Mouse (Mus musculus): ENCODE measurements at regions not wholly inside any gene's neighbourhood (a gene's known extent, or its start where the extent isn't known, plus 50 kb on each side); places are given as distances from the start of the nearest gene placed in this dataset.

GRCm38 (mm10) chr19:14124250-14124827, 211.0 kb downstream of the Olfr1505 start:
- H3K36me3 ChIP-seq (replicated peaks; ENCODE audit: insufficient read depth, low read length), result no peaks in the 10 kb centered on the region
- no peak overlapping the region for H3K4me3 ChIP-seq (ENCODE audit: low read depth, low read length)
- H3K4me2 ChIP-seq (ENCODE audit: low read depth, low read length), result no peak overlapping the region
- H3K27me3 ChIP-seq (ENCODE audit: insufficient read depth, low read length), result no peaks in the 10 kb centered on the region
- no peaks in the 10 kb centered on the region for H3K9me3 ChIP-seq (ENCODE audit: low read length)
- no peak for DNase-seq
- ATAC-seq, result no peak
- no peak overlapping the region for H3K27ac ChIP-seq (ENCODE audit: low read depth)
- TF ChIP-seq CTCF (IDR thresholded peaks at IDR 0.05; ENCODE audit: low read depth) (no peak), EP300 (IDR thresholded peaks at IDR 0.05; ENCODE audit: low read depth) (no peak)
- no peak overlapping the region for H3K9ac ChIP-seq (replicated peaks)
- no peaks in the 10 kb centered on the region for H3K4me1 ChIP-seq (ENCODE audit: insufficient read depth)
- 55% methylated on average over 5 of the region's 5 CpGs for WGBS (ENCODE audit: insufficient replicate concordance)

GRCm38 (mm10) chr19:14124986-14125385, 211.7 kb downstream of the Olfr1505 start:
- ATAC-seq (no peak), DNase-seq (no peak)
- Histone ChIP-seq H3K9ac (replicated peaks) (no peak overlapping the region), H3K4me2 (ENCODE audit: low read depth, low read length) (no peak overlapping the region), H3K4me1 (ENCODE audit: insufficient read depth) (no peaks in the 10 kb centered on the region), H3K4me3 (ENCODE audit: low read depth, low read length) (no peak overlapping the region), H3K27me3 (ENCODE audit: insufficient read depth, low read length) (no peaks in the 10 kb centered on the region), H3K9me3 (ENCODE audit: low read length) (no peaks in the 10 kb centered on the region), H3K27ac (ENCODE audit: low read depth) (no peak overlapping the region), H3K36me3 (replicated peaks; ENCODE audit: insufficient read depth, low read length) (no peaks in the 10 kb centered on the region)
- TF ChIP-seq CTCF (IDR thresholded peaks at IDR 0.05; ENCODE audit: low read depth) (no peak), EP300 (IDR thresholded peaks at IDR 0.05; ENCODE audit: low read depth) (no peak)
- WGBS (ENCODE audit: insufficient replicate concordance), result 75% methylated on average over 5 of the region's 5 CpGs

GRCm38 (mm10) chr19:14128397-14129209, 215.3 kb downstream of the Olfr1505 start:
- no peak overlapping the region for H3K4me2 ChIP-seq (ENCODE audit: low read depth, low read length)
- DNase-seq, result no peak
- H3K4me3 ChIP-seq (ENCODE audit: low read depth, low read length), result no peak overlapping the region
- no peaks in the 10 kb centered on the region for H3K9me3 ChIP-seq (ENCODE audit: low read length)
- no peak for TF ChIP-seq CTCF (IDR thresholded peaks at IDR 0.05; ENCODE audit: low read depth)
- no peak for TF ChIP-seq EP300 (IDR thresholded peaks at IDR 0.05; ENCODE audit: low read depth)
- no peaks in the 10 kb centered on the region for H3K36me3 ChIP-seq (replicated peaks; ENCODE audit: insufficient read depth, low read length)
- no peak overlapping the region for H3K9ac ChIP-seq (replicated peaks)
- H3K27me3 ChIP-seq (ENCODE audit: insufficient read depth, low read length), result no peaks in the 10 kb centered on the region
- H3K4me1 ChIP-seq (ENCODE audit: insufficient read depth), result no peaks in the 10 kb centered on the region
- no peak overlapping the region for H3K27ac ChIP-seq (ENCODE audit: low read depth)
- 64% methylated on average over 8 of the region's 8 CpGs for WGBS (ENCODE audit: insufficient replicate concordance)
- ATAC-seq, result no peak

GRCm38 (mm10) chr19:14161217-14161616, 247.9 kb downstream of the Olfr1505 start:
- Histone ChIP-seq H3K9me3 (ENCODE audit: low read length) (no peaks in the 10 kb centered on the region), H3K4me2 (ENCODE audit: low read depth, low read length) (no peak overlapping the region), H3K36me3 (replicated peaks; ENCODE audit: insufficient read depth, low read length) (no peaks in the 10 kb centered on the region), H3K27ac (ENCODE audit: low read depth) (no peak overlapping the region), H3K4me3 (ENCODE audit: low read depth, low read length) (no peak overlapping the region), H3K9ac (replicated peaks) (no peak overlapping the region), H3K27me3 (ENCODE audit: insufficient read depth, low read length) (no peaks in the 10 kb centered on the region), H3K4me1 (ENCODE audit: insufficient read depth) (no peaks in the 10 kb centered on the region)
- DNase-seq (no peak), ATAC-seq (no peak)
- TF ChIP-seq EP300 (IDR thresholded peaks at IDR 0.05; ENCODE audit: low read depth) (no peak), CTCF (IDR thresholded peaks at IDR 0.05; ENCODE audit: low read depth) (no peak)
- WGBS (ENCODE audit: insufficient replicate concordance), result 50% methylated on average over 3 of the region's 3 CpGs

GRCm38 (mm10) chr19:14162773-14163172, 249.4 kb downstream of the Olfr1505 start:
- Histone ChIP-seq H3K36me3 (replicated peaks; ENCODE audit: insufficient read depth, low read length) (no peaks in the 10 kb centered on the region), H3K4me2 (ENCODE audit: low read depth, low read length) (no peak overlapping the region), H3K27me3 (ENCODE audit: insufficient read depth, low read length) (no peaks in the 10 kb centered on the region), H3K9me3 (ENCODE audit: low read length) (no peaks in the 10 kb centered on the region), H3K9ac (replicated peaks) (no peak overlapping the region), H3K4me3 (ENCODE audit: low read depth, low read length) (no peak overlapping the region), H3K4me1 (ENCODE audit: insufficient read depth) (no peaks in the 10 kb centered on the region), H3K27ac (ENCODE audit: low read depth) (no peak overlapping the region)
- 43% methylated on average over 4 of the region's 4 CpGs for WGBS (ENCODE audit: insufficient replicate concordance)
- DNase-seq (no peak), ATAC-seq (no peak)
- TF ChIP-seq EP300 (IDR thresholded peaks at IDR 0.05; ENCODE audit: low read depth) (no peak), CTCF (IDR thresholded peaks at IDR 0.05; ENCODE audit: low read depth) (no peak)

- Histone ChIP-seq H3K27me3 (ENCODE audit: insufficient read depth, low read length) (no peaks in the 10 kb centered on the region), H3K9me3 (ENCODE audit: low read length) (no peaks in the 10 kb centered on the region), H3K4me1 (ENCODE audit: insufficient read depth) (no peaks in the 10 kb centered on the region), H3K4me2 (ENCODE audit: low read depth, low read length) (no peak overlapping the region), H3K9ac (replicated peaks) (no peak overlapping the region), H3K27ac (ENCODE audit: low read depth) (no peak overlapping the region), H3K36me3 (replicated peaks; ENCODE audit: insufficient read depth, low read length) (no peaks in the 10 kb centered on the region), H3K4me3 (ENCODE audit: low read depth, low read length) (no peak overlapping the region)
- ATAC-seq (no peak), DNase-seq (no peak)
- WGBS (ENCODE audit: insufficient replicate concordance), result 80% methylated on average over 2 of the region's 2 CpGs
- no peak for TF ChIP-seq CTCF (IDR thresholded peaks at IDR 0.05; ENCODE audit: low read depth)
These were observed 252.4 kb downstream of the Olfr1505 start for GRCm38 (mm10) chr19:14165775-14166174.
